Mouse (Mus musculus) urinary bladder, postnatal 0 days (tissue): Measurements from ENCODE around the gene Prtn3. TPM values are rescaled to one million over a fixed set of nuclear protein-coding genes. Genes with fewer than 3 reads are reported as not detected.

ENCODE experiments used
- microRNA-seq: library from miRNA; unstranded; fragments of <30 nt; microRNA quantifications from one replicate; pipeline ENCODE4, GENCODE M21; 2016
- polyA plus RNA-seq: library from polyadenylated mRNA; unstranded; fragments of >200 nt; fragmentation: Nextera tagmentation; extraction: Ambion mirVana; gene quantifications from 2 replicates; pipeline ENCODE4 v1.2.1, GENCODE M21; 2015

Gene Prtn3
- 2.3 and 8.8 TPM in 2 replicates for polyA plus RNA-seq

GRCm38 (mm10) chr10:79874290-79874862, at the start of gene Prtn3, which contains the start of gene Plppr3:
Gene Prtn3 (plus strand): TSS chr10:79874476.
Gene Plppr3 (minus strand): TSS chr10:79874634.

DNA sequence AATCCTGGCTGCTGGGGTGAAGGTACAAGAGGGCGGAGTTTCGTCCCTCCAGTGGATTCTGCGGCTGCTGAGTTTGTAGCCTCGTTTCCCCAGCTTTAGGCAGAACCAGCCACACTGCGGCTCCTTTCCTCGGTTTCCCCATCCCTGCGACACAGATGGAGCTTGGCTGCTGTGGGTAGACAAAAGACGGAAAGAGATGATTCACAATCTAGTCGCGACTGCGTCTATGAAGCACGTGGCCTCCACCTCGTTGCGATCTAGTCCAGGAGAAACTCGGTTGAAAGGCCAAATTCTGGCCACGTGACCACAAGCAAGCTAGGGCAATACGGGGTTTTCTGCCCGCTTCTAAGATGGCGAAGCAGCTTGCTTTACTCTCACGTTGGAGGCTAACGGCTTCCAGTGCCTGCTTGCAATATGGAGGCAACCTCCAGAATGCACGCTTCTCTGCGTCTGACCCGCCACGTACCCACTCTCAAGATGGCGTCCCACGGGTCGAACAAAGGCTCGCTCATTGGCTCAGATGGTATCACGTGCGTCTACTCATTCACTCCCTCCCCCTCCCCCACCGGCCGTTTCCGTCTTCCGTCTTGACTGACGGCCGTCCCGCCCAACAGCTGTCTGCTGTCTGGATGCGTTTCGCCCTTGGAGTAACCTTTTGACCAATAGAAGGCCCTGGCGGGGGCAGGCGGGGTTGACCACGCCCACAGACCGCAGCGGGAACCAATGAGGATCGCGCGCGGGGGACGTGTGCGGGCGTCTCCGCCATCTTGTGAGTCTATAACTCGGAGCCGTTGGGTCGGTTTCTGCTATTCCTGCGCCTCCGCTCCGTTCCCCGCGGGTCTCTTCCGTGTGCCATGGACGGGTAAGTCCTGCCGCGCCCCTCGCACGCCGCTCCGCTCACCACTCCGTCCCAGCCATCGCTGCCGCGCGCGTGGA, 20.1 kb upstream of the Prtn3 start, which contains the start of gene Ptbp1:
TSS of gene Ptbp1 (plus strand) at position 568 of the 936 bp plus-strand sequence.

DNA sequence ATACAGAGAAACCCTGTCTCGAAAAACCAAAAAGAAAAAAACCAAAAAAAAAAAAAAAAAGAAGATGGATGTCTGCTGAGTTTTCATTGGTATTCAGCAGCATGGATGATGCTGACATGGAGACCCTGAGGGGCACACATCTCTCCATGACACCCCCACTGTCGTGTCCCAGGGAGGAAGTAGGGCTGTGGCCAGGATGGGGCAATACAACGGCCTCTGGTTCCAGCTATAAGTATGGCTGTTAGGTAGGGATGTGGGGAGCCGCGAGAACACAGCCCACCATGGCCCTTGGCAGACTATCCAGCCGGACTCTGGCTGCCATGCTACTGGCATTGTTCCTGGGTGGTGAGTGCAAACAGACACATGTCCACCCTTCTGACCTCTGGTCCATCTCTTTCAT, 11.8 kb downstream of the Prtn3 start, which contains the start of gene Elane:
TSS of gene Elane (plus strand) at position 194 of the 400 bp plus-strand sequence.

DNA sequence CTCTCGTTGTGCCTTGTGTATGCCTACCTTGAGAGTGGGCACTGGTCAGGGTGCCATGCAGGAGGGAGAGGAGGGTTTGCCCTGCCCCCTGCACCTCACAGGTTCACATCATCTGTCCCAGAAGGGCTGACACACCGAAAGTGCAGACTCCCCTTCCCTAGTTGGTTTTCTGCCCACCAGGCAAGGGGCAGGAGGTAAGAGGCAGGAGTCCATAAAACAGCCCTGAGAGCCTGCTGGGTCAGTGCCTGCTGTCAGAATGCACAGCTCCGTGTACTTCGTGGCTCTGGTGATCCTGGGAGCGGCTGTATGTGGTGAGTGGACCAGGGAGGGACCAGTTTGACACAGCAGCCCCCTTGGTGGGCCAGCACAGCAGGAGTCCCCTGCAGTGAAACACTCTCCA, 16.4 kb downstream of the Prtn3 start, which contains the start of gene Cfd:
TSS of gene Cfd (plus strand) at position 184 of the 400 bp plus-strand sequence.

DNA sequence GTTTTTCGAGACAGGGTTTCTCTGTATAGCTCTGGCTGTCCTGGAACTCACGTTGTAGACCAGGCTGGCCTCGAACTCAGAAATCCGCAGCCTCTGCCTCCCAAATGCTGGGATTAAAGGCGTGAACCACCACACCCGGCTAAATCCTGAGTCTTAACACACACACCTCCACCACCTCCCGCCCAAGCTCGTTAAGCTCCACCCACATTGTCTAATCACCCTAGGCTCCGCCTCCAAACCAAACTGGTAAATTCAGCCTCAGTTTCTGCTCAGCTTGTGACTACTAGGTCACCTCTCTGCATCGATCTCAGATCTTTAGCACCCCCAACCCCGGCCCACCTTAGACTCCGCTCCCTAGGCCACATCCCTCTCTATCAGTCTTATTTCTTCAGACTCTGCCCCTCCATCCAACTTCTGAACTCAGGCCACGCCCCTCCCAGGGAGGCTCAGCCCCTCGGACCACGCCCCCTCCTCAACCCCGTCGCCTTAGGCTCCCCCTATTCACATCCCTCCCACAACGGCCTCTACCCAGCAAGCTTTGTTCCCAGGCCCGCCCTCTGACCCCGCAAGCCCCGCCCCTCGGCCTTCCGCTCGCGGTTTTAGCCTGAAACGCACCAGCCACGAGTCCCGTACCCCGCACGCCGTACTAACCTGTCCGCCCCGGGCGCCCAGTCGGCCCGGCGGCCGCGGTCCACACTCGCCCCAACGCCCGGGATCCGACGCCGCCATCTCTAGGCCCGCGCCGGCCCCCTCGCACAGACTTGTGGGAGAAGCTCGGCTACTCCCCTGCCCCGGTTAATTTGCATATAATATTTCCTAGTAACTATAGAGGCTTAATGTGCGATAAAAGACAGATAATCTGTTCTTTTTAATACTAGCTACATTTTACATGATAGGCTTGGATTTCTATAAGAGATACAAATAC, 34.2 kb downstream of the Prtn3 start, which contains the start of gene Med16:
TSS of gene Med16 (minus strand) at position 757 of the 925 bp plus-strand sequence.

GRCm38 (mm10) chr10:79910556-79910955, 36.3 kb downstream of the Prtn3 start, which contains the start of gene Gm26602:
Gene Gm26602 (plus strand): TSS chr10:79910856.

DNA sequence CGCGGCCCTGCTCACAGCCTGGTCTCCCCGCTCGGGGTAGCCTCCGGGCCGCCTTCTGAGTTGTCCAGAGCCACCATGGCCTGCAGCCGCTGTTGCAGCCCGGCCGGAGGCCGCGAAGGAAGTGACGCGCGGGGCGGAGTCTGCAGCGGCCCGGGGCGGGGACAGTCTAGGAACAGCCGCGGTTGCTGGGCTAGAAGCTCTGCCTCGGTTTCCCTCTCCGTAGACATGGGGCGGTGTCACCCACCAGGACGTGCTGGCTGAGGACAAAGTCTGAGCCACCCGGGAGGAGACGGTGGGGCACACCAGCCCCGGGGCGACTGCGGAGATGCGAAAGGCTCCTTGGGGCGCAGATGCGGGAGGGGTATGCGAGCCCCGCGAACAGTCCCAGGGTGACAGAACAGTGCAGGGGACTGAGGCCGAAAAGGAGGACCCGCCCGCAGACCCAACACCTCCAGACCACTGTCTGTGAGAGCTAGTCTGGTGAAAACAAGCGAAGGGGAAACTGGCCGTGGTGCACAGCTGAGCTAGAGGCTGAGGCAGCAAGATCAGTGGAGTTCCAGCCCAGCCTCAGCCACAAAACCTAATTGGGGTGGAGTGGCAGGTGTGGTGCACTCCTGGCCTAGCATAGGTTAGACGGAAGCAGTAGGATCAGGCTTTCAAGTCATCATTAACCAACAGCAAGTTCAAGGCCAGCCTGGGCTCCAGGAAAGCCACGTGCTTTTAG, 42.7 kb downstream of the Prtn3 start, which contains the start of gene Kiss1r:
TSS of gene Kiss1r (plus strand) at position 164 of the 724 bp plus-strand sequence.

GRCm38 (mm10) chr10:79920958-79921535, 46.8 kb downstream of the Prtn3 start, which contains the start of gene R3hdm4:
Gene R3hdm4 (minus strand): TSS chr10:79921208.

GRCm38 (mm10) chr10:79926491-79927323, 52.4 kb downstream of the Prtn3 start, which contains the start of gene Arid3a:
Gene Arid3a (plus strand): TSS chr10:79927043.

Small RNAs within 50 kb of the gene (microRNA-seq; reads per million reads assigned to microRNA genes)
- gene Mir6910 = not detected

Other genes with a start within 250 kb of the Prtn3 start
- 2.1 and 2.5 TPM in 2 replicates for gene Shc2, start 236.6 kb upstream of the Prtn3 start, polyA plus RNA-seq
- gene Odf3l2, start 228.7 kb upstream of the Prtn3 start, polyA plus RNA-seq = not detected in 2 replicates
- gene Madcam1, start 209.9 kb upstream of the Prtn3 start, polyA plus RNA-seq = 0.35 and 0.39 TPM in 2 replicates
- gene Tpgs1, start 205.1 kb upstream of the Prtn3 start, polyA plus RNA-seq = 47.4 and 51.3 TPM in 2 replicates
- gene Cdc34, start 192.3 kb upstream of the Prtn3 start, polyA plus RNA-seq = 63.7 and 68.6 TPM in 2 replicates
- gene Gzmm, start 185.5 kb upstream of the Prtn3 start, polyA plus RNA-seq = 0.16 and 0.48 TPM in 2 replicates
- gene Bsg, start 170.0 kb upstream of the Prtn3 start, polyA plus RNA-seq = 812 and 845 TPM in 2 replicates
- gene Hcn2, start 157.8 kb upstream of the Prtn3 start, polyA plus RNA-seq = 0.06 and 0.08 TPM in 2 replicates
- 14.4 and 14.7 TPM in 2 replicates for gene Polrmt, start 127.9 kb upstream of the Prtn3 start, polyA plus RNA-seq
- gene Fgf22, start 119.4 kb upstream of the Prtn3 start, polyA plus RNA-seq = 0.24 and 0.28 TPM in 2 replicates
- gene Rnf126, start 107.5 kb upstream of the Prtn3 start, polyA plus RNA-seq = 50.7 and 60.7 TPM in 2 replicates
- gene Fstl3, start 97.2 kb upstream of the Prtn3 start, polyA plus RNA-seq = 69.7 and 87.0 TPM in 2 replicates
- gene Prss57, start 83.5 kb upstream of the Prtn3 start, polyA plus RNA-seq = 0.12 TPM in 1 of 2 replicates, not detected in the other
- gene Palm, start 80.9 kb upstream of the Prtn3 start, polyA plus RNA-seq = 39.7 and 44.2 TPM in 2 replicates
- 1.6 and 2.9 TPM in 2 replicates for gene Misp, start 53.5 kb upstream of the Prtn3 start, polyA plus RNA-seq
- gene Ptbp1, start 20.0 kb upstream of the Prtn3 start, polyA plus RNA-seq = 109 and 124 TPM in 2 replicates
- 2.2 TPM in 2 replicates for gene Plppr3, start 158 bp downstream of the Prtn3 start, polyA plus RNA-seq
- 0.13 and 0.16 TPM in 2 replicates for gene Elane, start 11.8 kb downstream of the Prtn3 start, polyA plus RNA-seq
- gene Cfd, start 16.4 kb downstream of the Prtn3 start, polyA plus RNA-seq = 0.18 TPM in 1 of 2 replicates, not detected in the other
- 33.5 and 34.4 TPM in 2 replicates for gene Med16, start 34.4 kb downstream of the Prtn3 start, polyA plus RNA-seq
- not detected in 2 replicates for gene Gm26602, start 36.4 kb downstream of the Prtn3 start, polyA plus RNA-seq
- gene Kiss1r, start 42.5 kb downstream of the Prtn3 start, polyA plus RNA-seq = 1.2 and 1.3 TPM in 2 replicates
- 125 and 126 TPM in 2 replicates for gene R3hdm4, start 46.7 kb downstream of the Prtn3 start, polyA plus RNA-seq
- gene Arid3a, start 52.6 kb downstream of the Prtn3 start, polyA plus RNA-seq = 4.0 TPM in 2 replicates
- 52.5 and 55.6 TPM in 2 replicates for gene Wdr18, start 85.7 kb downstream of the Prtn3 start, polyA plus RNA-seq
- gene Grin3b, start 96.2 kb downstream of the Prtn3 start, polyA plus RNA-seq = 0.07 and 0.13 TPM in 2 replicates
- 15.3 and 18.7 TPM in 2 replicates for gene Tmem259, start 109.9 kb downstream of the Prtn3 start, polyA plus RNA-seq
- gene Cnn2, start 114.1 kb downstream of the Prtn3 start, polyA plus RNA-seq = 662 and 733 TPM in 2 replicates
- 2.9 and 3.0 TPM in 2 replicates for gene Abca7, start 122.0 kb downstream of the Prtn3 start, polyA plus RNA-seq
- gene Arhgap45, start 142.2 kb downstream of the Prtn3 start, polyA plus RNA-seq = 5.5 and 10.3 TPM in 2 replicates
- gene Polr2e, start 165.3 kb downstream of the Prtn3 start, polyA plus RNA-seq = 94.2 and 108 TPM in 2 replicates
- 724 and 745 TPM in 2 replicates for gene Gpx4, start 172.7 kb downstream of the Prtn3 start, polyA plus RNA-seq
- gene Sbno2, start 231.1 kb downstream of the Prtn3 start, polyA plus RNA-seq = 14.6 and 18.7 TPM in 2 replicates
- 11.9 and 12.4 TPM in 2 replicates for gene Stk11, start 241.3 kb downstream of the Prtn3 start, polyA plus RNA-seq